In the genomic region with DNA sequence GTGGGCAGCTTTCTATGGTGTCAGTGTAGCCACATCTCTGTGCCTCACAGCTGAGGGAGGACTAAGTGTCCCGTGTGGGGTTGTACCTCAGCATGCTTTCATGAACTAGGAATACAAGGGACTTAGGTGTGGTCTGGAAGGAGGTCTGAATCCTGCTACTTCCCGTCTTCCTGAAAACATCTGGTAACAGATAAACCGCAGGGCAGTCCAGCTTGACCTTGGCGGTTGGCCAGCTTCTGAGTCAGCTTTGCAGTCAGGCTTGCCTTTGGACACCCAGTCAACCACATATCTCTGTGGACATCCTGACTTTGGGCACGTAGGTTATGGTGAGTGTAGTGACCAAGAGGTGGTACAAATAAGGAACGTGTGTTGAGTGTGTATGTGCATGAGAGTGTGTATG, we compare ENCODE assay signal across 9 mouse cellular contexts. TPM values are rescaled to one million over a fixed set of nuclear protein-coding genes. Genes with fewer than 3 reads are reported as not detected.
DNase-seq lines count a peak whose midpoint lies in the region; ATAC-seq lines count a peak whose summit lies in the region.
"Had no signal": no experiment of that assay in that cellular context is flagged by ENCODE, and none has a peak within 500 bp of the region (broad histone marks: within the 10 kb centered on the region; RNA-seq: fewer than 3 reads in every experiment).

No protein-coding gene starts in this region.

- no peak overlapping the region for H3K27ac ChIP-seq in liver, embryonic 12.5 days

- no peaks in the 10 kb centered on the region for H3K9me3 ChIP-seq in liver, embryonic 12.5 days (replicated peaks)
- H3K9me3 ChIP-seq: G1E had no signal

- no peaks in the 10 kb centered on the region for H3K36me3 ChIP-seq in liver, embryonic 12.5 days
- H3K36me3 ChIP-seq: G1E had no signal

- peaks cover 31% of the 10 kb centered on the region; the same call in 1 of the 2 replicates for H3K27me3 ChIP-seq in liver, embryonic 12.5 days (replicated peaks)

- H3K9ac ChIP-seq in liver, embryonic 12.5 days = no peak overlapping the region

- peak; percentile 25 to 61 for DNase-seq in spleen, postnatal 10 days (ENCODE audit: low spot score in 2 of 2)
- no peak for DNase-seq in spleen, postnatal 14 days (ENCODE audit: low spot score in 2 of 2)
- DNase-seq in heart, adult 8-10 months (ENCODE audit: low spot score) = peak; percentile 73
- DNase-seq in ovary, postnatal 36 days (ENCODE audit: low spot score) = peak; percentile 83
- no peak for DNase-seq in frontal cortex, postnatal 14 days (ENCODE audit: low spot score in 2 of 2)
- DNase-seq in cerebellum, adult 11-12 months = no peak
- DNase-seq in layer of hippocampus, adult 8-10 months (ENCODE audit: low spot score in 2 of 2) = no peak

- H3K4me3 ChIP-seq in liver, embryonic 12.5 days = no peak overlapping the region

- no peak overlapping the region for H3K4me2 ChIP-seq in liver, embryonic 12.5 days

- ATAC-seq in liver, embryonic 12.5 days = peak; percentile 42; the same call in 1 of the 2 replicates

- WGBS in liver, embryonic 12.5 days (ENCODE audit: insufficient replicate concordance) = 35% methylated on average over 6 of the region's 6 CpGs

- peaks cover 8% of the 10 kb centered on the region; the same call in 1 of the 2 replicates for H3K4me1 ChIP-seq in liver, embryonic 12.5 days

RNA-seq across cellular contexts. Expression of a gene that starts 57.2 kb away (rescaled TPM):
- 10 to 100 TPM; 52.8 to 75.4 (median 55.2) TPM for total RNA-seq in heart, adult 8-10 months (2022)
- polyA plus RNA-seq in liver, embryonic 12.5 days (2016; fragmentation: Nextera tagmentation; extraction: Ambion mirVana) = 56.8 and 62.0 TPM in 2 replicates
- total RNA-seq in layer of hippocampus, adult 8-10 months (2022) = 10 to 100 TPM; 52.6 to 80.4 (median 63.4) TPM

Comparison
In these comparisons a context has a peak if more than half of its experiments do, and no peak if none do; other contexts are left out.
1. DNase-seq: peak in spleen, postnatal 10 days (2 of 2), heart, adult 8-10 months (single experiment) and ovary, postnatal 36 days (single experiment); none in spleen, postnatal 14 days (0 of 2), frontal cortex, postnatal 14 days (0 of 2), cerebellum, adult 11-12 months (single experiment) and layer of hippocampus, adult 8-10 months (0 of 2).